Mouse (Mus musculus) embryo, embryonic 10 days (tissue): ENCODE data around the gene Spryd4.
A peak's percentile ranks its signal among the peaks of the same experiment; 100 is the strongest.
"Not testable (repeated sequence)": the region's sequence is repeated elsewhere in the genome, so short reads cannot be mapped to it uniquely, and the experiment has no call there.

Experiments used
- DNase-seq: peaks from one replicate; pipeline ENCODE4 v3.0.0-alpha.2; 2015; ENCODE audit warnings: low spot score

Spryd4 gene

GRCm38 (mm10) chr10:128185959-128186358, 25.6 kb downstream of the Spryd4 start:
- peak; percentile 84 for DNase-seq

- no peak for DNase-seq
Observed at GRCm38 (mm10) chr10:128185277-128185940, 26.2 kb downstream of the Spryd4 start.

- no peak for DNase-seq
Observed at GRCm38 (mm10) chr10:128184296-128184695, 27.3 kb downstream of the Spryd4 start.

- DNase-seq, result peak; percentile 44
Observed at GRCm38 (mm10) chr10:128179989-128180388, 31.6 kb downstream of the Spryd4 start, which contains the start of gene Rbms2. Gene Rbms2, minus strand, starts transcription at chr10:128180297.

- no peak for DNase-seq
Observed at GRCm38 (mm10) chr10:128177316-128177715, 34.3 kb downstream of the Spryd4 start.

GRCm38 (mm10) chr10:128175996-128176755, 35.4 kb downstream of the Spryd4 start:
- peak; percentile 88 for DNase-seq

GRCm38 (mm10) chr10:128175302-128175701, 36.3 kb downstream of the Spryd4 start:
- no peak for DNase-seq

- not testable (repeated sequence) for DNase-seq
Observed at GRCm38 (mm10) chr10:128171348-128171747, 40.3 kb downstream of the Spryd4 start.

- no peak for DNase-seq
Observed at GRCm38 (mm10) chr10:128167091-128167490, 44.5 kb downstream of the Spryd4 start.

GRCm38 (mm10) chr10:128165726-128166125, 45.9 kb downstream of the Spryd4 start:
- DNase-seq, result not testable (repeated sequence)
